Mouse (Mus musculus) liver, postnatal 0 days (tissue): Measurements from ENCODE around the gene Lrrc23. TPM values are rescaled to one million over a fixed set of nuclear protein-coding genes. Genes with fewer than 3 reads are reported as not detected.
A peak's percentile ranks its signal among the peaks of the same experiment; 100 is the strongest.
"Not testable (repeated sequence)": the region's sequence is repeated elsewhere in the genome, so short reads cannot be mapped to it uniquely, and the experiment has no call there.

Experiments
- ATAC-seq: fragments of 200-750 bp; cut with Nextera tagmentation; 2 replicates; pipeline ENCODE4 v1.8.0; 2017; ENCODE audit warnings: mild to moderate bottlenecking, moderate library complexity
- DNase-seq: peaks from one replicate; pipeline ENCODE4 v3.0.0-alpha.2; 2016
- H3K27ac ChIP-seq: fragments of 300-500 bp; sonication (generic); 2 replicates; pipeline ENCODE4 v1.5.1; 2014; ENCODE audit warnings: antibody characterized with exemption, moderate library complexity, mild to moderate bottlenecking, low read depth
- H3K27me3 ChIP-seq: fragments of 300-500 bp; sonication (generic); 2 replicates; pipeline ENCODE4 v1.6.1; 2014; ENCODE audit warnings: low read length, control low read depth, mixed read lengths; ENCODE audit not compliant: insufficient read depth
- H3K36me3 ChIP-seq: fragments of 300-500 bp; sonication (generic); replicated peaks from 2 replicates; pipeline ENCODE4 v1.6.1; 2014; ENCODE audit warnings: mild to moderate bottlenecking, control low read depth, low read length, moderate library complexity, mixed read lengths; ENCODE audit not compliant: insufficient read depth
- H3K4me1 ChIP-seq: fragments of 300-500 bp; sonication (generic); 2 replicates; pipeline ENCODE4 v1.6.1; 2014; ENCODE audit warnings: antibody characterized with exemption, mild to moderate bottlenecking, control low read depth; ENCODE audit not compliant: insufficient read depth
- H3K4me2 ChIP-seq: fragments of 300-500 bp; sonication (generic); 2 replicates; pipeline ENCODE4 v1.6.1; 2014; ENCODE audit warnings: low read depth, mild to moderate bottlenecking, low read length, moderate library complexity, mixed read lengths
- H3K4me3 ChIP-seq: fragments of 300-500 bp; sonication (generic); 2 replicates; pipeline ENCODE4 v1.5.1; 2014; ENCODE audit warnings: low read depth, low read length
- H3K9ac ChIP-seq: fragments of 300-500 bp; sonication (generic); replicated peaks from 2 replicates; pipeline ENCODE4 v1.6.1; 2014; ENCODE audit warnings: mild to moderate bottlenecking, moderate library complexity
- H3K9me3 ChIP-seq: fragments of 300-500 bp; sonication (generic); 2 replicates; pipeline ENCODE4 v1.6.1; 2016; ENCODE audit warnings: mild to moderate bottlenecking, control low read depth, low read length, mixed read lengths
- CTCF ChIP-seq: sonication (generic); IDR thresholded peaks from 2 replicates; pipeline ENCODE4 v1.5.1; 2016; ENCODE audit warnings: antibody characterized with exemption, low read depth
- EP300 ChIP-seq: IDR thresholded peaks from 2 replicates; pipeline ENCODE4 v1.6.1; 2016; ENCODE audit warnings: antibody characterized with exemption, low read depth, mild to moderate bottlenecking
- WGBS: fragments of 180-500 bp; shearing (Covaris S2); extraction: QIAGEN DNeasy Blood & Tissue Kit; methylation state at CpG from one replicate; pipeline ENCODE4 v1.1.7; 2014; ENCODE audit not compliant: insufficient replicate concordance; 5-methylcytosine and 5-hydroxymethylcytosine counted together
- polyA plus RNA-seq: library from polyadenylated mRNA; unstranded; fragments of >200 nt; fragmentation: Nextera tagmentation; extraction: Ambion mirVana; gene quantifications from 2 replicates; pipeline ENCODE4 v1.2.1, GENCODE M21; 2015

Lrrc23 gene
- polyA plus RNA-seq, 1 experiment from 2014 or later: 0.16 TPM

GRCm38 (mm10) chr6:124805341-124806321, 26.1 kb upstream of the Lrrc23 start:
- peaks cover 33% of the 10 kb centered on the region for H3K4me1 ChIP-seq
- DNase-seq (peak; percentile 95), ATAC-seq (peak; percentile 76)
- no peaks in the 10 kb centered on the region for H3K27me3 ChIP-seq
- peak overlapping the region; percentile 79 for H3K27ac ChIP-seq
- peak overlapping the region; percentile 50 for H3K4me3 ChIP-seq
- H3K36me3 ChIP-seq: peaks cover 6% of the 10 kb centered on the region
- no peaks in the 10 kb centered on the region for H3K9me3 ChIP-seq
- H3K4me2 ChIP-seq: peak overlapping the region; percentile 73
- TF ChIP-seq EP300 (no peak; the same call in 1 of the 2 replicates), CTCF (peak; percentile 67)
- H3K9ac ChIP-seq: peak overlapping the region; percentile 47
- WGBS: 3% methylated on average over 34 of the region's 34 CpGs

- ATAC-seq (no peak), DNase-seq (no peak)
- 72% methylated on average over 3 of the region's 3 CpGs for WGBS
- Histone ChIP-seq H3K9me3 (no peaks in the 10 kb centered on the region), H3K36me3 (no peaks in the 10 kb centered on the region), H3K4me3 (no peak overlapping the region), H3K4me2 (no peak overlapping the region), H3K9ac (no peak overlapping the region), H3K4me1 (peaks cover 22% of the 10 kb centered on the region), H3K27ac (no peak overlapping the region), H3K27me3 (no peaks in the 10 kb centered on the region)
- TF ChIP-seq EP300: no peak
- TF ChIP-seq CTCF: no peak
Observed at GRCm38 (mm10) chr6:124804341-124804740, 24.8 kb upstream of the Lrrc23 start.

GRCm38 (mm10) chr6:124803691-124804090, 24.2 kb upstream of the Lrrc23 start:
- not testable (repeated sequence) for H3K36me3 ChIP-seq, H3K4me2 ChIP-seq, ATAC-seq, H3K4me3 ChIP-seq, H3K27me3 ChIP-seq, H3K9me3 ChIP-seq, H3K27ac ChIP-seq, DNase-seq, H3K9ac ChIP-seq
- WGBS: 86% methylated on average over 4 of the region's 4 CpGs
- H3K4me1 ChIP-seq: peaks cover 22% of the 10 kb centered on the region

GRCm38 (mm10) chr6:124803061-124803460, 23.5 kb upstream of the Lrrc23 start:
- no peaks in the 10 kb centered on the region for H3K36me3 ChIP-seq
- no peak overlapping the region for H3K4me3 ChIP-seq
- no peak overlapping the region for H3K9ac ChIP-seq
- no peaks in the 10 kb centered on the region for H3K9me3 ChIP-seq
- no peak for ATAC-seq
- no peak overlapping the region for H3K4me2 ChIP-seq
- no peaks in the 10 kb centered on the region for H3K27me3 ChIP-seq
- WGBS: 67% methylated on average over 3 of the region's 3 CpGs
- peaks cover 20% of the 10 kb centered on the region for H3K4me1 ChIP-seq
- DNase-seq: no peak
- TF ChIP-seq EP300 (no peak), CTCF (peak; percentile 17; the same call in 1 of the 2 replicates)
- no peak overlapping the region for H3K27ac ChIP-seq

GRCm38 (mm10) chr6:124802400-124802799, 22.9 kb upstream of the Lrrc23 start:
- not testable (repeated sequence) for H3K9me3 ChIP-seq, H3K36me3 ChIP-seq, DNase-seq, H3K27me3 ChIP-seq, H3K9ac ChIP-seq, H3K27ac ChIP-seq, ATAC-seq
- WGBS: 9% methylated on average over 6 of the region's 9 CpGs
- peak overlapping the region; percentile 54 for H3K4me2 ChIP-seq
- 0 out of 2 replicates have a peak overlapping the region, but pooled peaks have one; percentile 14 for H3K4me3 ChIP-seq
- peaks cover 17% of the 10 kb centered on the region for H3K4me1 ChIP-seq

GRCm38 (mm10) chr6:124796200-124796599, 16.7 kb upstream of the Lrrc23 start:
- no peak for ATAC-seq
- H3K27me3 ChIP-seq: no peaks in the 10 kb centered on the region
- no peak for TF ChIP-seq EP300
- no peak for TF ChIP-seq CTCF
- no peaks in the 10 kb centered on the region for H3K4me1 ChIP-seq
- H3K9ac ChIP-seq: no peak overlapping the region
- H3K9me3 ChIP-seq: no peaks in the 10 kb centered on the region
- WGBS: 85% methylated on average over 2 of the region's 2 CpGs
- H3K4me3 ChIP-seq: no peak overlapping the region
- H3K27ac ChIP-seq: no peak overlapping the region
- no peak overlapping the region for H3K4me2 ChIP-seq
- no peaks in the 10 kb centered on the region for H3K36me3 ChIP-seq
- no peak for DNase-seq
